Mouse (Mus musculus) liver (tissue): ENCODE results near the gene Gpc1.

Source experiments
- DNase-seq: peaks from one replicate; pipeline ENCODE4 v3.0.0-alpha.2; 2020; ENCODE audit warnings: mixed read lengths

The Gpc1 gene

GRCm38 (mm10) chr1:92888901-92889655 is 57.6 kb downstream of the Gpc1 start:
- DNase-seq = no peak

GRCm38 (mm10) chr1:92892791-92893190 is 61.3 kb downstream of the Gpc1 start:
- DNase-seq = no peak

DNA sequence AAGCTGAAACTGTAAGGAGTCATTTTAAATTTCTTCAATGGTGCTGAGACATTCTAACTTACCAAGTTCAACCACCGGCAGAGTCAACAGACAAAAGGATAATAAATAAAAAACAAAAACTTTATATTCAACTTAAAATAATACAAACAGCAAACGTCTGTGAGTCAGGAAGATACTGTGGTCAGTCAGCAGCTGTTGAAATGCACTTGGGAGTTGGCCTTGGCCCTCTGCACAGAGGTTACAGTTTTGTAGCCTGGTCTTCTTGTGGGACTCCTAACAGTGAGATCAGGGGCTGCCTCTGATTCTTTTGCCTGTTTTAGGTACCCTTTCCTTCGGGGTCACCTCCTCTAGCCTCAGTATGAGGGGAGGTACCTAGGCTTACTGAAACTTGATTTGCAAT is 62.5 kb downstream of the Gpc1 start:
- no peak for DNase-seq

- DNase-seq = peak; percentile 69
Measured at GRCm38 (mm10) chr1:92895089-92895488, 63.6 kb downstream of the Gpc1 start.

GRCm38 (mm10) chr1:92902786-92903185 is 71.3 kb downstream of the Gpc1 start, which contains the start of gene Ankmy1:
Ankmy1 (minus strand) TSS chr1:92902906.
- DNase-seq = peak; percentile 71

- DNase-seq = no peak
Measured at GRCm38 (mm10) chr1:92903627-92904026, 72.2 kb downstream of the Gpc1 start.

DNA sequence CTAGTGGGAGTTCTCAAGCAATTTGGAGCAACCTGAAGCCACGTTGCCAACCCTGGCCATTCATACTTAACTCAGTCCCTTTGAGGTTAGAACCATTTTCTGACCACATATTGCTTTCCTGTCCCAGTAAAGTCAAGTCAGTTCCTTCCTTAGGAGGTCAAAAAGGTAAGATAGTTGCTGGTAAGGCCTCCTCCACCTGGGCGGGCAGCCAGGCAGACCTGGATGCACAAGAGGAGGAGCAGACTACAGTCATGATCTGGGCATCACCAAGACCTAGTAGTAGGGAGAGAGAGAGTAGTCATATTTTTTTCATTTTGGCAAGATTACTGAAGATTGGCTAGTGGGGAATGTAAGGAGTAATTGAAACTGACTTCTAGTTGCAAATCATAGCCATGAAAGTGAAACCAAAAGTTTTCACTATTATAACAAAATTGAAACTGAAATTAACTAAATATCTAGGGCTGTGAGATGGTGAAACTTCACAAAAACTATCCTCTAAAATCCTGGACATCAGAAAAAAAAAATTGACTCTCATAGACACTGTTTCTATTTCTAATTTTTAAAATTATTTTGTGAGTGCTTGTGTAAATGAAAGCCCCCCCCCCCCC is 74.4 kb downstream of the Gpc1 start:
- no peak for DNase-seq

- peak; percentile 94 for DNase-seq
Measured at GRCm38 (mm10) chr1:92906779-92907631, 75.6 kb downstream of the Gpc1 start, which contains the start of gene Dusp28. Dusp28 (plus strand) TSS chr1:92906981.

DNA sequence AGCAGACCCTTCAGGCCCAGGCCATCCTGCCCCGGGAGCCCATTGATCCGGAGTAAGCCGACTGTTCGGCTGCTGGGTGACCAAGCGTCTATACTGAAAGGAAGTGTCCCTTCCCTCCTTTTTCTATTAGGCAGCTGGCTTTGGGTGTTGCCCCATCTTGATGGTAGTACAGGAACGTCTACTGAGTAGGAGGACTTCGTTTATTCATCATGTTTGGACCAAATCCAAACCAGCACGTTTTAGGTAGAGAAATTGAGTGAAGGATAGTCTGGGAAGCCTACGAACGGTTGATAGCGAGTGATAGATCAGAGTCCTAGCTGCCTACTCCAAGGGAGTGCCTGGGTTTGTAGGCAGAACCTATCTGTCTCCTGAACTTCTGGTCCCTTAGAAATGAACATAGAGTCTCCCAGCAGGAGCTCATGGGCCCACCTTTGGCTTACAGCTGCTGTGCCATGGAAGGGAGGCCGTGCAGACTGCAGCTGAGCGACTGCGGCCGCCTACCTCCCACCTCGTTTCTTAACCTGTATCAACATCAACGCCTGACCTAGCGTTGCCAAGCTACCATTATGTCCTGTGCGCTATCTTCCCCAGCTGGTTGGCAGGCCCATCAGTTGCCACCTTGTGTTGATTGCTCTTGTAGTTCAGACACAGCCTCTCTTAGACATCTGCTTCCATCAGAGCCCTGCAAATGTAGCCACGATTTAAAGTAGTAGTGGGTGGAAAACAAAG is 76.4 kb downstream of the Gpc1 start:
- DNase-seq = no peak

GRCm38 (mm10) chr1:92908664-92909063 is 77.2 kb downstream of the Gpc1 start:
- no peak for DNase-seq

GRCm38 (mm10) chr1:92909068-92909467 is 77.6 kb downstream of the Gpc1 start:
- DNase-seq = no peak
